Mouse (Mus musculus): ENCODE measurements around the gene Uggt1. TPM values are rescaled to one million over a fixed set of nuclear protein-coding genes. Genes with fewer than 3 reads are reported as not detected.

The Uggt1 gene
- polyA plus RNA-seq, 1 experiment from 2014 or later, result 21.8 TPM

DNA sequence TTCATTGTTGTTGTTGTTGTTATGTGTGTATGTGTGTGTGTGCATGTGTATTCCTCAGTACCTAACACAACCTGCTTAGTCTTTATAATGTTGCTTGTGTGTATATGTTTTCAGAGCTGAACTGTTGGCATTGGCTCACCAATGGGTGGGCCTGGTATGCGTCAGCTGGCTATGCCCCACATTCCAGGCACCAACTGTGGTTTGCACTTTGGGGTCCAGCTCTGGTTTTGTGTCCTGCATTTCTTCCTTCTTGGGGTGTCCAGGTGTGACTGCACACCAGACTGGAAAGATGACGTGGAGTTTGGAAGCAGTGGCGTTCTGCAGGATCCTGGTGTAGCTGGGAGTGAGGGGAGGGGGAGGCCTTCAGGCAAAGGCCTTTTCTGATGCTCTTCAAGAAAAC is 125.6 kb downstream of the Uggt1 start:
- ATAC-seq, result no peak
- Histone ChIP-seq H3K27ac (ENCODE audit: low read depth, low read length) (no peak overlapping the region), H3K4me3 (ENCODE audit: low read depth, low read length) (no peak overlapping the region), H3K4me1 (replicated peaks; ENCODE audit: control insufficient read depth, insufficient read depth, low read length) (no peaks in the 10 kb centered on the region), H3K9ac (ENCODE audit: low read depth, low read length) (no peak overlapping the region), H3K4me2 (replicated peaks; ENCODE audit: low read depth) (no peak overlapping the region), H3K9me3 (ENCODE audit: control insufficient read depth) (no peaks in the 10 kb centered on the region), H3K36me3 (ENCODE audit: control insufficient read depth, insufficient read depth) (no peaks in the 10 kb centered on the region), H3K27me3 (replicated peaks; ENCODE audit: control insufficient read depth, insufficient read depth, low read length) (no peaks in the 10 kb centered on the region)
- WGBS, result 85% methylated on average over 3 of the region's 3 CpGs
- no peak for TF ChIP-seq CTCF (IDR thresholded peaks at IDR 0.05; ENCODE audit: low read depth)

GRCm38 (mm10) chr1:36118061-36118685 is 126.3 kb downstream of the Uggt1 start:
- no peak for ATAC-seq
- WGBS, result 89% methylated on average over 9 of the region's 9 CpGs
- no peak for TF ChIP-seq CTCF (IDR thresholded peaks at IDR 0.05; ENCODE audit: low read depth)
- Histone ChIP-seq H3K27ac (ENCODE audit: low read depth, low read length) (no peak overlapping the region), H3K4me2 (replicated peaks; ENCODE audit: low read depth) (no peak overlapping the region), H3K4me1 (replicated peaks; ENCODE audit: control insufficient read depth, insufficient read depth, low read length) (no peaks in the 10 kb centered on the region), H3K9ac (ENCODE audit: low read depth, low read length) (no peak overlapping the region), H3K4me3 (ENCODE audit: low read depth, low read length) (no peak overlapping the region), H3K27me3 (replicated peaks; ENCODE audit: control insufficient read depth, insufficient read depth, low read length) (no peaks in the 10 kb centered on the region), H3K9me3 (ENCODE audit: control insufficient read depth) (no peaks in the 10 kb centered on the region), H3K36me3 (ENCODE audit: control insufficient read depth, insufficient read depth) (no peaks in the 10 kb centered on the region)

DNA sequence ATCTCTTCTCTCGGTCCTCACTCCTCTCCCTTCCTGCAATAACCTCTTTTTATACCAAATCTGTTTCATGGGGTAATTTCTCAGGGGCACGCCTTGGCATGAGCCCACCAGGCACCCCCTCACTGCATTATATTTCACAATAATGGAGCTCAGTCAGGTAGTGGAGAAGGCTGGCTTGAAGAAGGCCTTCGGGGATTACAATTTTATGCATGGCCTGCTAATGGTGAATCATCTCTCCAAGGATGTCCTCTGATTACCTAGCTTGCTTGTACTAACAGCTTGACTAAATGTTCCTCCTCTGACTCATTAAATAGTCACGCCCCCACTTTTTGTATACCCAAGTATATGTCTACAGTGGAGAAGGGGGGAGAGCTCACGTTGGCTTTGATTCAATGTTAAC is 128.0 kb downstream of the Uggt1 start:
- no peaks in the 10 kb centered on the region for H3K9me3 ChIP-seq (ENCODE audit: control insufficient read depth)
- H3K4me2 ChIP-seq (replicated peaks; ENCODE audit: low read depth), result no peak overlapping the region
- ATAC-seq, result no peak
- H3K4me3 ChIP-seq (ENCODE audit: low read depth, low read length), result no peak overlapping the region
- WGBS, result 65% methylated on average over 5 of the region's 5 CpGs
- H3K27me3 ChIP-seq (replicated peaks; ENCODE audit: control insufficient read depth, insufficient read depth, low read length), result no peaks in the 10 kb centered on the region
- TF ChIP-seq CTCF (IDR thresholded peaks at IDR 0.05; ENCODE audit: low read depth), result no peak
- no peak overlapping the region for H3K9ac ChIP-seq (ENCODE audit: low read depth, low read length)
- no peaks in the 10 kb centered on the region for H3K36me3 ChIP-seq (ENCODE audit: control insufficient read depth, insufficient read depth)
- no peaks in the 10 kb centered on the region for H3K4me1 ChIP-seq (replicated peaks; ENCODE audit: control insufficient read depth, insufficient read depth, low read length)
- H3K27ac ChIP-seq (ENCODE audit: low read depth, low read length), result no peak overlapping the region

DNA sequence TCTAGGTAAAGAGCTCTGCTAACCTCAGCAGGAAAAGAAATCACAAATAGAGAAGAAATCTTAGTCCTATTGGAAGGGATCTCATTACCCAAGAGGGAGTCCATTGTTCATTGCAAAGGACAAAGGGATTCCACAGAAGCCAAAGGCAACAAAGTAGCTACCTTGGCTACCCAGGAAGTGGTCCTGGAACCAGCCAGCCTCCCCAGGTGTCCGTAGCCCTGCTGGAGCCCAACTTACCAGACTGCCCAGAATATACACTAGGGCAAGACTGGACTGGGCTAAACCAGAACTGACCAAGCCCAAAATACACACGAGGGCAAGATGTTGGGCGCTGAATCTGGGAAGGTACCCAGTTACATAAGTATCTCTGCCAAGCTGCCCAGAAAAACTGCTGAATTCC is 129.7 kb downstream of the Uggt1 start:
- H3K9me3 ChIP-seq (ENCODE audit: control insufficient read depth), result no peaks in the 10 kb centered on the region

DNA sequence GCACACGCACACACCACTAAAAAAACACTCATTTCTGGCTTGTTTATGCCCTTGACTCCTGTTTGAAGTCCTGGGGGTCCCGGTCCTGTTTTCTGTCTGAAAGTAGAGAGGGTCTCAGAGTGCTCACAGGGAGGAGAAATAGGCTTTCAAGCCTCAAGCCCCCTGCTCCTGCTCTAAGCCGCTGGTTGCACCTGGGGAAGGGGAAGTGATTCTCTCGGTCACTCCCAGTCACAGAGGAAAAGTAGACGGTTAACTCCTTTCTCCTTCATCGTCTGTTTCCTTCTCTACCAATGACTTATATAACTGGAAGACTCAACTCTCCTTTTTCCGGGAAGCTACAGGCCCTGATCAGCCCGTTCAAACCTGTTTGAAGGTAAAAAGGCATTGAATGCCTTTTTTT is 130.8 kb downstream of the Uggt1 start:
- no peak for ATAC-seq
- Histone ChIP-seq H3K9me3 (ENCODE audit: control insufficient read depth) (no peaks in the 10 kb centered on the region), H3K27ac (ENCODE audit: low read depth, low read length) (no peak overlapping the region), H3K9ac (ENCODE audit: low read depth, low read length) (no peak overlapping the region), H3K36me3 (ENCODE audit: control insufficient read depth, insufficient read depth) (no peaks in the 10 kb centered on the region), H3K4me2 (replicated peaks; ENCODE audit: low read depth) (no peak overlapping the region), H3K4me3 (ENCODE audit: low read depth, low read length) (no peak overlapping the region), H3K27me3 (replicated peaks; ENCODE audit: control insufficient read depth, insufficient read depth, low read length) (no peaks in the 10 kb centered on the region), H3K4me1 (replicated peaks; ENCODE audit: control insufficient read depth, insufficient read depth, low read length) (no peaks in the 10 kb centered on the region)
- 72% methylated on average over 8 of the region's 8 CpGs for WGBS
- TF ChIP-seq CTCF (IDR thresholded peaks at IDR 0.05; ENCODE audit: low read depth), result no peak

More for the DNA sequence above, 129.7 kb downstream of the Uggt1 start:
- Histone ChIP-seq H3K27me3 (replicated peaks; ENCODE audit: control insufficient read depth, insufficient read depth, low read length) (no peaks in the 10 kb centered on the region), H3K4me3 (ENCODE audit: low read depth, low read length) (no peak overlapping the region), H3K27ac (ENCODE audit: low read depth, low read length) (no peak overlapping the region), H3K9ac (ENCODE audit: low read depth, low read length) (no peak overlapping the region), H3K36me3 (ENCODE audit: control insufficient read depth, insufficient read depth) (no peaks in the 10 kb centered on the region), H3K4me1 (replicated peaks; ENCODE audit: control insufficient read depth, insufficient read depth, low read length) (no peaks in the 10 kb centered on the region), H3K4me2 (replicated peaks; ENCODE audit: low read depth) (no peak overlapping the region)
- TF ChIP-seq CTCF (IDR thresholded peaks at IDR 0.05; ENCODE audit: low read depth), result no peak
- 88% methylated on average over 3 of the region's 3 CpGs for WGBS
- ATAC-seq, result no peak

DNA sequence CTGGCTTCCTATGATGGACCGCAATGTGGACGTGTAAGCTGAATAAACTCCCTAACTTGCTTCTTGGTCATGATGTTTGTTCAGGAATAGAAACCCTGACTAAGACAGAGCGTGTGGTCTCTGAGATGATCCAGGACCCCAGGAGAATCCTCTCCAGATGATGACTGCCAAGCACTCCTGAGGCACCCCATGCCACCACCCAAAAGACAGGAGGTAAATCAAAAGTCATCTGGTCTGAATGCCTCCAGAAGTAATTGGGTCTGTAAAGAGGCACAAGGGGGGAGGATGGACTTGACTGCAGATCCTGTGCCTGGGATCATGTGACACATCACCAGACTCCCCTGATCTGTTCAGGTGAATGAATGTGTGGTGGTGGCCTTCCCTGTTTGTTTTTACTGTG is 131.9 kb downstream of the Uggt1 start:
- Histone ChIP-seq H3K27ac (ENCODE audit: low read depth, low read length) (no peak overlapping the region), H3K9me3 (ENCODE audit: control insufficient read depth) (no peaks in the 10 kb centered on the region), H3K36me3 (ENCODE audit: control insufficient read depth, insufficient read depth) (no peaks in the 10 kb centered on the region), H3K4me3 (ENCODE audit: low read depth, low read length) (no peak overlapping the region), H3K27me3 (replicated peaks; ENCODE audit: control insufficient read depth, insufficient read depth, low read length) (no peaks in the 10 kb centered on the region), H3K4me1 (replicated peaks; ENCODE audit: control insufficient read depth, insufficient read depth, low read length) (no peaks in the 10 kb centered on the region), H3K4me2 (replicated peaks; ENCODE audit: low read depth) (no peak overlapping the region), H3K9ac (ENCODE audit: low read depth, low read length) (no peak overlapping the region)
- TF ChIP-seq CTCF (IDR thresholded peaks at IDR 0.05; ENCODE audit: low read depth), result no peak
- no peak for ATAC-seq
- WGBS, result 87% methylated on average over 3 of the region's 3 CpGs

DNA sequence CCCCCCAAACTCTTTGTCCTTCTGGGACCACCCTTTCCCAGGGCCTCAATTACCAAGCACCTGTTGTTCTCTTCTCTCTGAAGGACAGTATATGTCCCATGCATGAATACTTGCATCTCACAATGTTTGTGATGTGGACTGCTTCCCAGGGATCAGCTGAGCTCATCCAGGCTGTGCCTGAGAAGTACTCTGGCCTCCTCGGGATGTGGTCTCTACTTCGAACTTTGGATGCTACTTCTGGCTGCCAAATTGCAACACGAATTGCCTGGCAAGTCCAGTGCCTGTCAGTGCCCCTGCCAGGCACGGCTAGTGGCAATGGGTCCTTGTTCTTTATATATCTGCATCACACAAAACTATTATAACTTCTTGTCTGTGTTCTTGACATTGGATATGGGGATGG is 134.5 kb downstream of the Uggt1 start:
- H3K9ac ChIP-seq (ENCODE audit: low read depth, low read length), result no peak overlapping the region
- 84% methylated on average over 4 of the region's 4 CpGs for WGBS
- no peaks in the 10 kb centered on the region for H3K4me1 ChIP-seq (replicated peaks; ENCODE audit: control insufficient read depth, insufficient read depth, low read length)
- no peaks in the 10 kb centered on the region for H3K27me3 ChIP-seq (replicated peaks; ENCODE audit: control insufficient read depth, insufficient read depth, low read length)
- no peak overlapping the region for H3K4me3 ChIP-seq (ENCODE audit: low read depth, low read length)
- H3K27ac ChIP-seq (ENCODE audit: low read depth, low read length), result no peak overlapping the region
- TF ChIP-seq CTCF (IDR thresholded peaks at IDR 0.05; ENCODE audit: low read depth), result no peak
- no peaks in the 10 kb centered on the region for H3K9me3 ChIP-seq (ENCODE audit: control insufficient read depth)
- H3K36me3 ChIP-seq (ENCODE audit: control insufficient read depth, insufficient read depth), result peaks cover 16% of the 10 kb centered on the region; the same call in 1 of the 2 replicates
- no peak for ATAC-seq
- no peak overlapping the region for H3K4me2 ChIP-seq (replicated peaks; ENCODE audit: low read depth)
